Mouse (Mus musculus) cerebellum, postnatal 10 days (tissue): ENCODE data around the gene Ocel1.
A peak's percentile ranks its signal among the peaks of the same experiment; 100 is the strongest.
"Not testable (repeated sequence)": the region's sequence is repeated elsewhere in the genome, so short reads cannot be mapped to it uniquely, and the experiment has no call there.

Experiments
- DNase-seq, 2 experiments: peaks; one replicate each; pipeline ENCODE4 v3.0.0; 2021; ENCODE audit warnings: mixed read lengths in 2 of 2

The Ocel1 gene

GRCm38 (mm10) chr8:71371236-71371848 is at the start of gene Ocel1:
Ocel1 (plus strand) TSS chr8:71371298.
- peak; percentile 97 to 98 for DNase-seq

- DNase-seq = no peak
Observed at GRCm38 (mm10) chr8:71322939-71323338, 48.2 kb upstream of the Ocel1 start.

- DNase-seq = peak; percentile 24 to 26
Observed at GRCm38 (mm10) chr8:71324848-71325247, 46.2 kb upstream of the Ocel1 start.

- not testable (repeated sequence) for DNase-seq
Observed at GRCm38 (mm10) chr8:71337834-71338233, 33.3 kb upstream of the Ocel1 start.

GRCm38 (mm10) chr8:71340625-71341024 is 30.5 kb upstream of the Ocel1 start:
- peak; percentile 63 to 71 for DNase-seq

- DNase-seq = no peak
Observed at GRCm38 (mm10) chr8:71346581-71346980, 24.5 kb upstream of the Ocel1 start.

GRCm38 (mm10) chr8:71351117-71351516 is 20.0 kb upstream of the Ocel1 start:
- no peak for DNase-seq

- DNase-seq = no peak
Observed at GRCm38 (mm10) chr8:71351520-71351919, 19.6 kb upstream of the Ocel1 start.

- DNase-seq = no peak
Observed at GRCm38 (mm10) chr8:71358026-71358425, 13.1 kb upstream of the Ocel1 start.

- DNase-seq = peak; percentile 92
Observed at GRCm38 (mm10) chr8:71366771-71367528, 4.1 kb upstream of the Ocel1 start, which contains the start of gene Use1. Use1 (plus strand) TSS chr8:71366848.

- peak; percentile 54 to 59 for DNase-seq
Observed at GRCm38 (mm10) chr8:71367529-71368176, 3.4 kb upstream of the Ocel1 start.

- peak in 1 of 2 experiments; percentile 9 for DNase-seq
Observed at GRCm38 (mm10) chr8:71368366-71368765, 2.7 kb upstream of the Ocel1 start.

GRCm38 (mm10) chr8:71369040-71369718 is 1.9 kb upstream of the Ocel1 start:
- DNase-seq = peak in 1 of 2 experiments; percentile 12

- peak in 1 of 2 experiments; percentile 38 for DNase-seq
Observed at GRCm38 (mm10) chr8:71370711-71371235, 325 bp upstream of the Ocel1 start.

GRCm38 (mm10) chr8:71372427-71372826 is 1.3 kb downstream of the Ocel1 start:
- DNase-seq = peak in 1 of 2 experiments; percentile 32

- no peak for DNase-seq
Observed at GRCm38 (mm10) chr8:71373000-71373399, 1.9 kb downstream of the Ocel1 start.

GRCm38 (mm10) chr8:71374616-71375206 is 3.6 kb downstream of the Ocel1 start:
- peak in 1 of 2 experiments; percentile 46 for DNase-seq

GRCm38 (mm10) chr8:71375581-71376422 is 4.7 kb downstream of the Ocel1 start:
- peak; percentile 84 to 85 for DNase-seq

GRCm38 (mm10) chr8:71376423-71377030 is 5.4 kb downstream of the Ocel1 start:
- peak; percentile 60 to 61 for DNase-seq

GRCm38 (mm10) chr8:71379008-71379407 is 7.9 kb downstream of the Ocel1 start:
- no peak for DNase-seq
